In genomic region chr14:47490732-47491131, GRCm38 (mm10) we compare ENCODE assay signal across 30 mouse cellular contexts. TPM values are rescaled to one million over a fixed set of nuclear protein-coding genes. Genes with fewer than 3 reads are reported as not detected.
A peak's percentile ranks its signal among the peaks of the same experiment; 100 is the strongest.
DNase-seq lines count a peak whose midpoint lies in the region; ATAC-seq lines count a peak whose summit lies in the region.
"Had no signal": no experiment of that assay in that cellular context is flagged by ENCODE, and none has a peak within 500 bp of the region (broad histone marks: within the 10 kb centered on the region; RNA-seq: fewer than 3 reads in every experiment).

No protein-coding gene starts in this region.

- 81% methylated on average over 2 of the region's 2 CpGs for WGBS in limb, embryonic 12.5 days
- 98% methylated on average over 2 of the region's 2 CpGs for WGBS in limb, embryonic 10.5 days
- 89% methylated on average over 2 of the region's 2 CpGs for WGBS in lung, embryonic 16.5 days
- 94% methylated on average over 2 of the region's 2 CpGs for WGBS in stomach, embryonic 16.5 days
- WGBS in kidney, embryonic 14.5 days: 95% methylated on average over 2 of the region's 2 CpGs

- no peaks in the 10 kb centered on the region for H3K27me3 ChIP-seq in limb, embryonic 12.5 days
- no peaks in the 10 kb centered on the region for H3K27me3 ChIP-seq in limb, embryonic 10.5 days (ENCODE audit: low read depth, poor library complexity, severe bottlenecking)
- no peaks in the 10 kb centered on the region for H3K27me3 ChIP-seq in lung, embryonic 16.5 days (ENCODE audit: control insufficient read depth, insufficient read depth, low read depth, low read length)
- no peaks in the 10 kb centered on the region for H3K27me3 ChIP-seq in stomach, embryonic 16.5 days (ENCODE audit: control insufficient read depth, insufficient read depth, low read length)
- H3K27me3 ChIP-seq in kidney, embryonic 14.5 days (ENCODE audit: control insufficient read depth, insufficient read depth, low read length): no peaks in the 10 kb centered on the region
- H3K27me3 ChIP-seq: embryonic facial prominence, embryonic 13.5 days; forebrain, embryonic 12.5 days; forebrain, embryonic 15.5 days; heart, embryonic 12.5 days; heart, embryonic 15.5 days; hindbrain, embryonic 13.5 days had no signal

- H3K9me3 ChIP-seq in limb, embryonic 12.5 days: no peaks in the 10 kb centered on the region
- H3K9me3 ChIP-seq in limb, embryonic 10.5 days (replicated peaks): no peaks in the 10 kb centered on the region
- no peaks in the 10 kb centered on the region for H3K9me3 ChIP-seq in lung, embryonic 16.5 days (ENCODE audit: control insufficient read depth, low read length)
- H3K9me3 ChIP-seq in stomach, embryonic 16.5 days (replicated peaks; ENCODE audit: control insufficient read depth, low read length): no peaks in the 10 kb centered on the region
- no peaks in the 10 kb centered on the region for H3K9me3 ChIP-seq in kidney, embryonic 14.5 days (ENCODE audit: control insufficient read depth, low read length)
- H3K9me3 ChIP-seq: embryonic facial prominence, embryonic 10.5 days; embryonic facial prominence, embryonic 13.5 days; forebrain, embryonic 12.5 days; forebrain, embryonic 15.5 days; heart, embryonic 12.5 days; heart, embryonic 15.5 days; hindbrain, embryonic 10.5 days; hindbrain, embryonic 13.5 days had no signal

- 0 out of 2 replicates have a peak overlapping the region, but pooled peaks have one; percentile 12 for H3K27ac ChIP-seq in limb, embryonic 12.5 days
- no peak overlapping the region for H3K27ac ChIP-seq in limb, embryonic 10.5 days
- peak overlapping the region; percentile 27; the same call in 1 of the 2 replicates for H3K27ac ChIP-seq in lung, embryonic 16.5 days (ENCODE audit: low read length)
- peak overlapping the region; percentile 15; the same call in 1 of the 2 replicates for H3K27ac ChIP-seq in brown adipose tissue, adult 24 weeks (replicated peaks; ENCODE audit: low read depth, low read length)
- H3K27ac ChIP-seq in stomach, embryonic 16.5 days (ENCODE audit: low read length): peak overlapping the region; percentile 7; the same call in 1 of the 2 replicates
- H3K27ac ChIP-seq in kidney, embryonic 14.5 days (ENCODE audit: low read depth, low read length): no peak overlapping the region
- H3K27ac ChIP-seq: embryonic facial prominence, embryonic 10.5 days; embryonic facial prominence, embryonic 13.5 days; forebrain, embryonic 12.5 days; forebrain, embryonic 15.5 days; heart, embryonic 15.5 days; hindbrain, embryonic 10.5 days; hindbrain, embryonic 13.5 days had no signal

- DNase-seq in limb, embryonic 10.5 days (ENCODE audit: low spot score): no peak
- DNase-seq in lung, postnatal 25 days (ENCODE audit: low spot score): no peak
- no peak for DNase-seq in layer of hippocampus, postnatal 25 days (ENCODE audit: extremely low spot score in 1 of 2, low spot score in 1 of 2)
- DNase-seq: adrenal gland, adult 2 months; adrenal gland, postnatal 14 days; B cell, adult 2 months; cerebellum, adult 11-12 months; cerebellum, adult 8-10 months; cerebellum, postnatal 10 days; cerebellum, postnatal 36 days; embryo, embryonic 11 days; gastrocnemius, postnatal 25 days; heart, adult 18-20 months; heart, postnatal 10 days; heart, postnatal 36 days had no signal

- H3K9ac ChIP-seq in limb, embryonic 12.5 days (replicated peaks): no peak overlapping the region
- no peak overlapping the region for H3K9ac ChIP-seq in lung, embryonic 16.5 days (ENCODE audit: low read length)
- H3K9ac ChIP-seq in stomach, embryonic 16.5 days (ENCODE audit: low read length): no peak overlapping the region
- no peak overlapping the region for H3K9ac ChIP-seq in kidney, embryonic 14.5 days (ENCODE audit: low read depth, low read length)
- H3K9ac ChIP-seq: embryonic facial prominence, embryonic 13.5 days; forebrain, embryonic 12.5 days; forebrain, embryonic 15.5 days; heart, embryonic 12.5 days; heart, embryonic 15.5 days; hindbrain, embryonic 13.5 days had no signal

- H3K4me2 ChIP-seq in limb, embryonic 12.5 days: no peak overlapping the region
- no peak overlapping the region for H3K4me2 ChIP-seq in lung, embryonic 16.5 days (ENCODE audit: low read depth, low read length)
- no peak overlapping the region for H3K4me2 ChIP-seq in stomach, embryonic 16.5 days (ENCODE audit: low read depth, low read length)
- no peak overlapping the region for H3K4me2 ChIP-seq in kidney, embryonic 14.5 days (replicated peaks; ENCODE audit: low read depth, low read length)
- H3K4me2 ChIP-seq: embryonic facial prominence, embryonic 13.5 days; forebrain, embryonic 12.5 days; forebrain, embryonic 15.5 days; heart, embryonic 12.5 days; heart, embryonic 15.5 days; hindbrain, embryonic 13.5 days had no signal

- peaks cover 27% of the 10 kb centered on the region for H3K4me1 ChIP-seq in limb, embryonic 12.5 days (replicated peaks)
- peaks cover 24% of the 10 kb centered on the region for H3K4me1 ChIP-seq in limb, embryonic 10.5 days
- peaks cover 18% of the 10 kb centered on the region for H3K4me1 ChIP-seq in lung, embryonic 16.5 days (replicated peaks; ENCODE audit: control insufficient read depth, insufficient read depth, low read length)
- H3K4me1 ChIP-seq in brown adipose tissue, adult 24 weeks (ENCODE audit: control insufficient read depth, insufficient read depth, insufficient read length, low read length): peaks cover 27% of the 10 kb centered on the region
- H3K4me1 ChIP-seq in stomach, embryonic 16.5 days (ENCODE audit: control insufficient read depth, insufficient read depth, low read length): peaks cover 7% of the 10 kb centered on the region
- peaks cover 5% of the 10 kb centered on the region; the same call in 1 of the 2 replicates for H3K4me1 ChIP-seq in kidney, embryonic 14.5 days (ENCODE audit: control insufficient read depth, insufficient read depth, low read length)

- H3K4me3 ChIP-seq in limb, embryonic 12.5 days (replicated peaks): no peak overlapping the region
- no peak overlapping the region for H3K4me3 ChIP-seq in limb, embryonic 10.5 days
- no peak overlapping the region for H3K4me3 ChIP-seq in lung, embryonic 16.5 days (ENCODE audit: low read length)
- no peak overlapping the region for H3K4me3 ChIP-seq in brown adipose tissue, adult 24 weeks (ENCODE audit: insufficient read depth, low read depth, low read length)
- no peak overlapping the region for H3K4me3 ChIP-seq in stomach, embryonic 16.5 days (replicated peaks; ENCODE audit: low read length)
- no peak overlapping the region for H3K4me3 ChIP-seq in kidney, embryonic 14.5 days (ENCODE audit: low read length)
- H3K4me3 ChIP-seq: embryonic facial prominence, embryonic 10.5 days; embryonic facial prominence, embryonic 13.5 days; erythroblast, embryonic 14.5 days; forebrain, embryonic 12.5 days; forebrain, embryonic 15.5 days; heart, embryonic 12.5 days; heart, embryonic 15.5 days; hindbrain, embryonic 10.5 days; hindbrain, embryonic 13.5 days had no signal

- H3K36me3 ChIP-seq in limb, embryonic 12.5 days: no peaks in the 10 kb centered on the region
- peaks cover 6% of the 10 kb centered on the region; the same call in 1 of the 2 replicates for H3K36me3 ChIP-seq in limb, embryonic 10.5 days
- H3K36me3 ChIP-seq in lung, embryonic 16.5 days (ENCODE audit: control insufficient read depth, insufficient read depth, low read length): no peaks in the 10 kb centered on the region
- H3K36me3 ChIP-seq in stomach, embryonic 16.5 days (ENCODE audit: control insufficient read depth, insufficient read depth, low read length): no peaks in the 10 kb centered on the region
- no peaks in the 10 kb centered on the region for H3K36me3 ChIP-seq in kidney, embryonic 14.5 days (ENCODE audit: control insufficient read depth, insufficient read depth, low read length)
- H3K36me3 ChIP-seq: embryonic facial prominence, embryonic 13.5 days; forebrain, embryonic 12.5 days; forebrain, embryonic 15.5 days; heart, embryonic 15.5 days had no signal

- no peak for ATAC-seq in limb, embryonic 12.5 days (ENCODE audit: insufficient number of reproducible peaks, insufficient read depth, low FRiP score, low TSS enrichment, low read depth)
- no peak for ATAC-seq in lung, embryonic 16.5 days (ENCODE audit: low read depth)
- no peak for ATAC-seq in stomach, embryonic 16.5 days (ENCODE audit: insufficient read depth, low FRiP score)
- ATAC-seq in kidney, embryonic 14.5 days (ENCODE audit: low FRiP score, low TSS enrichment): no peak
- ATAC-seq: CD4-positive, CD25-positive, alpha-beta regulatory T cell, adult 4 months; forebrain, embryonic 15.5 days had no signal

RNA-seq across cellular contexts. Expression of gene Fbxo34, which starts 40.5 kb away (rescaled TPM):
- 27.2 and 28.1 TPM in 2 replicates for polyA plus RNA-seq in limb, embryonic 12.5 days (2016; fragmentation: Nextera tagmentation; extraction: Ambion mirVana)
- 19.6 and 25.2 TPM in 2 replicates for polyA plus RNA-seq in limb, embryonic 10.5 days (2016; fragmentation: Nextera tagmentation; extraction: Ambion mirVana)
- polyA plus RNA-seq in lung, embryonic 16.5 days (2015; fragmentation: Nextera tagmentation; extraction: Ambion mirVana): 21.3 and 22.3 TPM in 2 replicates
- polyA plus RNA-seq in brown adipose tissue, adult 24 weeks (2012; ENCODE audit: insufficient read depth, insufficient read length, missing spikeins): 4.9 and 7.5 TPM in 2 replicates
- 20.4 and 23.1 TPM in 2 replicates for polyA plus RNA-seq in stomach, embryonic 16.5 days (2015; fragmentation: Nextera tagmentation; extraction: Ambion mirVana)
- polyA plus RNA-seq in kidney, embryonic 14.5 days (2014; fragmentation: Nextera tagmentation; extraction: Ambion mirVana): 13.8 and 25.8 TPM in 2 replicates
- total RNA-seq in layer of hippocampus, postnatal 25 days (2021): 10 to 100 TPM; 86.2 to 90.9 TPM

Comparison
In these comparisons a context has a peak if more than half of its experiments do, and no peak if none do; other contexts are left out.
1. H3K27ac ChIP-seq: peak in limb, embryonic 12.5 days (single experiment), lung, embryonic 16.5 days (single experiment), brown adipose tissue, adult 24 weeks (single experiment) and stomach, embryonic 16.5 days (single experiment); none in limb, embryonic 10.5 days (single experiment) and kidney, embryonic 14.5 days (single experiment).